Mouse (Mus musculus): ENCODE measurements around the gene Entpd7. TPM values are rescaled to one million over a fixed set of nuclear protein-coding genes. Genes with fewer than 3 reads are reported as not detected.

Gene Entpd7
- polyA plus RNA-seq, 1 experiment: 6.5 TPM

DNA sequence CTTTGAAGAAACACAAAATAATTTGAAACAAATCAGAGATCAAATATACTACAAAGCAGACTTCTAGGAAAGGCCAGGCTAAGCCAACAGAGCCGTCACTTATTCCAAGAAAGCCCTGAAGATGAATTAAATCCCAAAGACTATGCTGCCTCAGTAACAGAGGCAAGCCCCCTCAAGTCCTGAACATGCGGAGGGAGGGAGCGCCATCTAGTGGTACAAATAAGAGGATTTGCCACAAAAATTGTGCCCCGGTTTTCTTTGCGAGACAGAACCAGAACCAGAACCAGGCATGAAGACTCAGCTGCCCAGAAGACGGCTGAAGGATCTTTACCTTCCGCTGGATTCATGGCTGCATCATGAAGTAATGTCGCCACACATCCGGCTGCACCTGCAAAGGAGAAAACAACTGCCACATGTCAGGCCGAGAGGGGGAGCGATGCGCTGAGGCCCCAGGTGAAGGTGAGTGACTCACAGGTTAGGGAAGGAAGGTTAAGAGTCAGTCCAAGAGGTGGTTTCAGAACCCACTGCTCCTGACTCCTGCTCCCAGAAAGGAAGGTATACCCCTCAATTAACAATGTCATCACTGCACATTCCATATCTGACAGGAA, 23.9 kb upstream of the Entpd7 start:
- Histone ChIP-seq H3K27ac (ENCODE audit: insufficient read depth, low read depth, low read length) (no peak overlapping the region), H3K4me3 (ENCODE audit: insufficient read depth, low read depth, low read length) (no peak overlapping the region), H3K4me1 (ENCODE audit: control insufficient read depth, insufficient read depth, low read length) (peaks cover 7% of the 10 kb centered on the region; the same call in 1 of the 2 replicates), H3K36me3 (ENCODE audit: control insufficient read depth, insufficient read depth, low read length) (no peaks in the 10 kb centered on the region; the same call in 1 of the 2 replicates), H3K27me3 (replicated peaks; ENCODE audit: control insufficient read depth, insufficient read depth, low read length) (no peaks in the 10 kb centered on the region)
- WGBS: 62% methylated on average over 12 of the region's 12 CpGs
- no peak for TF ChIP-seq POLR2A (IDR thresholded peaks at IDR 0.05; ENCODE audit: low read depth, low read length)
- TF ChIP-seq CTCF (conservative IDR thresholded peaks at IDR 0.05; ENCODE audit: insufficient read depth, insufficient read length, low read depth, low read length): peak; percentile 70
- DNase-seq: peak; percentile 45

GRCm38 (mm10) chr19:43666661-43667429, 22.6 kb upstream of the Entpd7 start:
- Histone ChIP-seq H3K4me3 (ENCODE audit: insufficient read depth, low read depth, low read length) (no peak overlapping the region), H3K4me1 (ENCODE audit: control insufficient read depth, insufficient read depth, low read length) (peaks cover 7% of the 10 kb centered on the region; the same call in 1 of the 2 replicates), H3K27me3 (replicated peaks; ENCODE audit: control insufficient read depth, insufficient read depth, low read length) (no peaks in the 10 kb centered on the region), H3K27ac (ENCODE audit: insufficient read depth, low read depth, low read length) (no peak overlapping the region), H3K36me3 (ENCODE audit: control insufficient read depth, insufficient read depth, low read length) (no peaks in the 10 kb centered on the region; the same call in 1 of the 2 replicates)
- no peak for DNase-seq
- TF ChIP-seq CTCF (conservative IDR thresholded peaks at IDR 0.05; ENCODE audit: insufficient read depth, insufficient read length, low read depth, low read length) (no peak), POLR2A (IDR thresholded peaks at IDR 0.05; ENCODE audit: low read depth, low read length) (no peak)
- WGBS: 82% methylated on average over 22 of the region's 22 CpGs

- no peaks in the 10 kb centered on the region for H3K27me3 ChIP-seq (replicated peaks; ENCODE audit: control insufficient read depth, insufficient read depth, low read length)
- H3K27ac ChIP-seq (ENCODE audit: insufficient read depth, low read depth, low read length): no peak overlapping the region
- peaks cover 5% of the 10 kb centered on the region; the same call in 1 of the 2 replicates for H3K4me1 ChIP-seq (ENCODE audit: control insufficient read depth, insufficient read depth, low read length)
- 56% methylated on average over 4 of the region's 4 CpGs for WGBS
- H3K36me3 ChIP-seq (ENCODE audit: control insufficient read depth, insufficient read depth, low read length): no peaks in the 10 kb centered on the region; the same call in 1 of the 2 replicates
- H3K4me3 ChIP-seq (ENCODE audit: insufficient read depth, low read depth, low read length): no peak overlapping the region
- DNase-seq: no peak
- TF ChIP-seq CTCF (conservative IDR thresholded peaks at IDR 0.05; ENCODE audit: insufficient read depth, insufficient read length, low read depth, low read length): 0 out of 2 replicates have a peak, but pooled peaks have one; percentile 16
- no peak for TF ChIP-seq POLR2A (IDR thresholded peaks at IDR 0.05; ENCODE audit: low read depth, low read length)
These were observed 22.1 kb upstream of the Entpd7 start for GRCm38 (mm10) chr19:43667430-43667809.

GRCm38 (mm10) chr19:43669136-43669759, 20.2 kb upstream of the Entpd7 start:
- 57% methylated on average over 8 of the region's 8 CpGs for WGBS
- H3K27ac ChIP-seq (ENCODE audit: insufficient read depth, low read depth, low read length): no peak overlapping the region
- H3K36me3 ChIP-seq (ENCODE audit: control insufficient read depth, insufficient read depth, low read length): no peaks in the 10 kb centered on the region; the same call in 1 of the 2 replicates
- TF ChIP-seq POLR2A (IDR thresholded peaks at IDR 0.05; ENCODE audit: low read depth, low read length) (no peak), CTCF (conservative IDR thresholded peaks at IDR 0.05; ENCODE audit: insufficient read depth, insufficient read length, low read depth, low read length) (no peak)
- H3K4me3 ChIP-seq (ENCODE audit: insufficient read depth, low read depth, low read length): no peak overlapping the region
- no peaks in the 10 kb centered on the region for H3K27me3 ChIP-seq (replicated peaks; ENCODE audit: control insufficient read depth, insufficient read depth, low read length)
- H3K4me1 ChIP-seq (ENCODE audit: control insufficient read depth, insufficient read depth, low read length): peaks cover 12% of the 10 kb centered on the region; the same call in 1 of the 2 replicates
- DNase-seq: no peak

DNA sequence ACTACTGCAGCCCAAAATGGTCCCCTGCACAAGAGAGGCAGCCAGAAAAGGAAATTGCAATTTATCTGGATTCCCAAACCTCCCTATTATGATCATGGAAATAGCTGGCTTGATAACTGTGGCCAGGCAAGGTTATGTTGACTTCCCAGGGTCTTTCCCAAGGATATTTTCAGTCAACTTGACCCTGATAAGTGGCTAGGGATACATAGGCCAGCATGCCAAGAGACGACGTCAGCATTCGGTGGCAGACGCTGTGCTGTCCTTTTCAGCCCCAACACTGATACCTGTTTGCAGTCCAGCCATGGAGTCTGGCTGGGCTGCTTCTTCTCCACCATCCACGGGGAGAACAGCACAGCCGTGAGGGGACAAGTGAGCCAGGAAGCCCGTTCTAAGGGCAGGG, 18.4 kb upstream of the Entpd7 start:
- WGBS: 73% methylated on average over 7 of the region's 7 CpGs
- no peak for DNase-seq
- Histone ChIP-seq H3K4me3 (ENCODE audit: insufficient read depth, low read depth, low read length) (no peak overlapping the region), H3K36me3 (ENCODE audit: control insufficient read depth, insufficient read depth, low read length) (no peaks in the 10 kb centered on the region), H3K27ac (ENCODE audit: insufficient read depth, low read depth, low read length) (no peak overlapping the region), H3K4me1 (ENCODE audit: control insufficient read depth, insufficient read depth, low read length) (peaks cover 12% of the 10 kb centered on the region; the same call in 1 of the 2 replicates), H3K27me3 (replicated peaks; ENCODE audit: control insufficient read depth, insufficient read depth, low read length) (no peaks in the 10 kb centered on the region)
- no peak for TF ChIP-seq POLR2A (IDR thresholded peaks at IDR 0.05; ENCODE audit: low read depth, low read length)
- no peak for TF ChIP-seq CTCF (conservative IDR thresholded peaks at IDR 0.05; ENCODE audit: insufficient read depth, insufficient read length, low read depth, low read length)

- no peaks in the 10 kb centered on the region for H3K27me3 ChIP-seq (replicated peaks; ENCODE audit: control insufficient read depth, insufficient read depth, low read length)
- WGBS: 2% methylated on average over 21 of the region's 21 CpGs
- no peaks in the 10 kb centered on the region for H3K36me3 ChIP-seq (ENCODE audit: control insufficient read depth, insufficient read depth, low read length)
- no peak for DNase-seq
- peak overlapping the region; percentile 60 for H3K4me3 ChIP-seq (ENCODE audit: insufficient read depth, low read depth, low read length)
- peak overlapping the region; percentile 58; the same call in 1 of the 2 replicates for H3K27ac ChIP-seq (ENCODE audit: insufficient read depth, low read depth, low read length)
- peaks cover 12% of the 10 kb centered on the region; the same call in 1 of the 2 replicates for H3K4me1 ChIP-seq (ENCODE audit: control insufficient read depth, insufficient read depth, low read length)
- TF ChIP-seq CTCF (conservative IDR thresholded peaks at IDR 0.05; ENCODE audit: insufficient read depth, insufficient read length, low read depth, low read length) (no peak), POLR2A (IDR thresholded peaks at IDR 0.05; ENCODE audit: low read depth, low read length) (no peak)
These were observed 15.8 kb upstream of the Entpd7 start for GRCm38 (mm10) chr19:43673513-43674315.
